Mouse (Mus musculus) hindbrain, embryonic 14.5 days (tissue): ENCODE measurements around the gene Syne2. TPM values are rescaled to one million over a fixed set of nuclear protein-coding genes. Genes with fewer than 3 reads are reported as not detected.

Experiments
- ATAC-seq: fragments of 200-750 bp; cut with Nextera tagmentation; 2 replicates; pipeline ENCODE4 v1.8.0; 2017; ENCODE audit warnings: moderate number of reproducible peaks, mild to moderate bottlenecking, moderate TSS enrichment, moderate library complexity; ENCODE audit not compliant: low FRiP score
- DNase-seq: peaks from one replicate; pipeline ENCODE4 v3.0.0-alpha.2; 2015; ENCODE audit warnings: low spot score
- H3K27ac ChIP-seq: fragments of 300-500 bp; sonication (generic); 2 replicates; pipeline ENCODE4 v1.5.1; 2014; ENCODE audit warnings: mild to moderate bottlenecking, moderate library complexity
- H3K27me3 ChIP-seq: fragments of 300-500 bp; sonication (generic); 2 replicates; pipeline ENCODE4 v1.6.1; 2014; ENCODE audit warnings: mild to moderate bottlenecking, low read length, mixed read lengths; ENCODE audit not compliant: control insufficient read depth, insufficient read depth
- H3K36me3 ChIP-seq: fragments of 300-500 bp; sonication (generic); replicated peaks from 2 replicates; pipeline ENCODE4 v1.6.1; 2014; ENCODE audit not compliant: control insufficient read depth, insufficient read depth
- H3K4me1 ChIP-seq: fragments of 300-500 bp; sonication (generic); replicated peaks from 2 replicates; pipeline ENCODE4 v1.6.1; 2014; ENCODE audit warnings: antibody characterized with exemption, low read length, mixed read lengths; ENCODE audit not compliant: control insufficient read depth, insufficient read depth
- H3K4me2 ChIP-seq: fragments of 300-500 bp; sonication (generic); replicated peaks from 2 replicates; pipeline ENCODE4 v1.6.1; 2014; ENCODE audit warnings: mild to moderate bottlenecking, moderate library complexity
- H3K4me3 ChIP-seq: fragments of 300-500 bp; sonication (generic); replicated peaks from 2 replicates; pipeline ENCODE4 v1.5.1; 2014; ENCODE audit warnings: mild to moderate bottlenecking, low read length
- H3K9ac ChIP-seq: fragments of 300-500 bp; sonication (generic); 2 replicates; pipeline ENCODE4 v1.6.1; 2014
- H3K9me3 ChIP-seq: fragments of 300-500 bp; sonication (generic); 2 replicates; pipeline ENCODE4 v1.6.1; 2016; ENCODE audit warnings: low read length; ENCODE audit not compliant: control insufficient read depth
- WGBS: fragments of 180-500 bp; shearing (Covaris S2); extraction: QIAGEN DNeasy Blood & Tissue Kit; methylation state at CpG from one replicate; pipeline ENCODE4 v1.1.7; 2014; 5-methylcytosine and 5-hydroxymethylcytosine counted together
- polyA plus RNA-seq: library from polyadenylated mRNA; unstranded; fragments of >200 nt; fragmentation: Nextera tagmentation; extraction: Ambion mirVana; gene quantifications from 2 replicates; pipeline ENCODE4 v1.2.1, GENCODE M21; 2014

The Syne2 gene
- polyA plus RNA-seq, 1 experiment from 2014 or later: 52.6 TPM

DNA sequence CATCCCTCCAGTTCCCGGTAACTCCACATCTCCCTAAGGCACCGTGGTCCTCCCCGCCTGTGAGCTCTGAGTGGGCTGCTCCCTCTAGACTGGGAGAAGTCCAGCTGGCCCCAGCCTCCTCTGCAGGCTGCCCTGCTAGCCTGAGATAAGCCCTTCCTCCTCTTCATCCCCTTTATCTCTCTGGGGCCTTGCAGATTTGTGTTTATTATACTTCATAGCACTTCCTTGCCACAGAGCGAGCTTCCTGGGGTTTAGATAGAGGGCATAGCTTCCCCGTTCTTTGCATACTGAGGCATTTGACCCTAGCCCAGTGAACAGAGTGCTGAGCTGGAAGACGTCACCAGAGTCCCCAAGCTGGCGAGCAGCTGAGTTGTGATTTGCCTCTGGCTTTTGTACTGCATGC, 37.1 kb downstream of the Syne2 start:
- no peak overlapping the region for H3K9ac ChIP-seq
- ATAC-seq (no peak), DNase-seq (no peak)
- no peak overlapping the region for H3K27ac ChIP-seq
- H3K27me3 ChIP-seq: no peaks in the 10 kb centered on the region
- H3K4me1 ChIP-seq: 0 out of 2 replicates have a peak, but pooled peaks cover 3% of the 10 kb centered on the region
- no peaks in the 10 kb centered on the region for H3K36me3 ChIP-seq
- no peaks in the 10 kb centered on the region for H3K9me3 ChIP-seq
- no peak overlapping the region for H3K4me3 ChIP-seq
- WGBS: 52% methylated on average over 7 of the region's 7 CpGs
- H3K4me2 ChIP-seq: no peak overlapping the region

GRCm38 (mm10) chr12:75855621-75856020, 37.7 kb downstream of the Syne2 start:
- DNase-seq: no peak
- no peaks in the 10 kb centered on the region for H3K9me3 ChIP-seq
- H3K27me3 ChIP-seq: no peaks in the 10 kb centered on the region
- H3K4me2 ChIP-seq: no peak overlapping the region
- H3K27ac ChIP-seq: no peak overlapping the region
- no peak overlapping the region for H3K9ac ChIP-seq
- H3K4me3 ChIP-seq: no peak overlapping the region
- no peak for ATAC-seq
- H3K36me3 ChIP-seq: no peaks in the 10 kb centered on the region
- WGBS: 85% methylated on average over 9 of the region's 9 CpGs
- 0 out of 2 replicates have a peak, but pooled peaks cover 3% of the 10 kb centered on the region for H3K4me1 ChIP-seq

DNA sequence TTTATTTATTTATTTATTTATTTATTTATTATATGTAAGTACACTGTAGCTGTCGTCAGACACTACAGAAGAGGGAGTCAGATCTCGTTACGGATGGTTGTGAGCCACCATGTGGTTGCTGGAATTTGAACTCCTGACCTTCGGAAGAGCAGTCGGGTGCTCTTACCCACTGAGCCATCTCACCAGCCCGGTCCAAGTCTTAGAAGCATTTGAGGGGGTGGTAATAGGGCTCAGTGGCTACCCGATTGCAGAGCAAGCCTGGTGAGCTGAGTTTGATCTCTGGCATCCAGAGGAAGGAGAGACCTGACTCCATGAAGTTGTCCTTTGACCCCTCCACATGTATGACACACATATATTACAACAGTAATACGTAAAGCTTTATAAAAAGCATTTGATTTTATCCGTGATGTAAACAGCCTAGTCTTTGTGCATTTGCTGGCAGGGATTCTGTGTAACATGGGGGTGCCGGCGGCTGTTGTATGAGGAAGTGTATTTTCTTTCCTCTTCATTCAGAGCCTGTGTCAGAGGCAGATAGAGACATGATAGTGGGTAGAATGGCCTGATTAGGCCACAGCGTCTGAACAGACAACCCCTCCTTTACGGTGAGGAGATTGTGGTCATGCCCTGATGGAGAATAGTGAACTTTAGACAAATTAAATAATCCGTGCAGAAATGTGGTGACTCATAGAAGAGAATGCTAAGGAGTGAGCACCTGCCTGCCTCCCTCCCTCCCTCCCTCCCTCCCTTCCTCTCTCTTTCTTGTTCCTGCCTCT, 38.3 kb downstream of the Syne2 start:
- no peaks in the 10 kb centered on the region for H3K9me3 ChIP-seq
- no peaks in the 10 kb centered on the region for H3K36me3 ChIP-seq
- 0 out of 2 replicates have a peak, but pooled peaks cover 3% of the 10 kb centered on the region for H3K4me1 ChIP-seq
- H3K27ac ChIP-seq: no peak overlapping the region
- no peaks in the 10 kb centered on the region for H3K27me3 ChIP-seq
- 71% methylated on average over 14 of the region's 14 CpGs for WGBS
- no peak overlapping the region for H3K4me2 ChIP-seq
- DNase-seq (no peak), ATAC-seq (no peak)
- H3K4me3 ChIP-seq: no peak overlapping the region
- no peak overlapping the region for H3K9ac ChIP-seq

DNA sequence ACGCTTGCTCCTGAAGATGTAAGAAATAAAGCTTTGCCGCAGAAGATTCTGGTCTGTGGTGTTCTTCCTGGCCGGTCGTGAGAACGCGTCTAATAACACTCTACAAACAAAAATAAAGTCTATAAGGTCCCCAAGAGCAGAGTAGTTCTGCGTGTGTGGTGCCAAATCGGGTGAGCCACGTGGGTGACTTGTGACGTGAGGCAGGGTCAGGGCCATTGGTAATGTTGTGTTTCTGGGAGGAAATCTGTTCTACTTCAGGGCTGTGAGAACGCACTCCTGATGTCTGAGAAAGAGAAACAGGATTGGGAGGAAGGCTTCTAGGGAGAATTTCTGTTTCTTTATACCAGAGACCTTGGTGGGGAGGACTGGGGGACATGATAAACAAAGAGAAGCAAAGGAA, 42.0 kb downstream of the Syne2 start:
- Histone ChIP-seq H3K36me3 (no peaks in the 10 kb centered on the region), H3K4me3 (no peak overlapping the region), H3K4me2 (no peak overlapping the region), H3K4me1 (no peaks in the 10 kb centered on the region), H3K9ac (no peak overlapping the region), H3K27me3 (no peaks in the 10 kb centered on the region), H3K9me3 (no peaks in the 10 kb centered on the region), H3K27ac (no peak overlapping the region)
- DNase-seq (no peak), ATAC-seq (no peak)
- 93% methylated on average over 10 of the region's 11 CpGs for WGBS

- ATAC-seq (no peak), DNase-seq (no peak)
- Histone ChIP-seq H3K4me1 (no peaks in the 10 kb centered on the region), H3K4me3 (no peak overlapping the region), H3K27me3 (no peaks in the 10 kb centered on the region), H3K4me2 (no peak overlapping the region), H3K9me3 (no peaks in the 10 kb centered on the region), H3K9ac (no peak overlapping the region), H3K36me3 (no peaks in the 10 kb centered on the region), H3K27ac (no peak overlapping the region)
- WGBS: 92% methylated on average over 6 of the region's 6 CpGs
Observed at GRCm38 (mm10) chr12:75860843-75861242, 42.9 kb downstream of the Syne2 start.

DNA sequence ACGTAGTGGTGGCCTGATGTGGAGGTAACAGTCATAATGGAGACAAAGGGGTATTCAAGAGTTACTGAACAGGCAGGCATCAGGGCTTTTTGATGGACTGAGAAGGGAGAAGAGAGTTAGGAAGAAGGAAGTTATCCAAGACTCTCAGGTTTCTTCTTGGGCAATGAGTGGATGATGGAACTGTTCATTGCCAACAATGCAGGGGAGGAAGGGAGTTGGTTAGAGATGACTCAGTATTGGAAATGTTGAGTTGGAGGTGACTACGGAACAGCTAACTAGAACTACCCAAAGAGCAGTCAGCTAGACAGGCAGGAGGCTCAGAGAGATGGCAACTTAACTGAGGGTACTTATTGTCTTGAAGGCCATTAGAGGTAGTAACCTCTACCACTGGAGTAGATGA, 47.2 kb downstream of the Syne2 start:
- no peaks in the 10 kb centered on the region for H3K27me3 ChIP-seq
- no peak overlapping the region for H3K9ac ChIP-seq
- no peak overlapping the region for H3K4me2 ChIP-seq
- no peak overlapping the region for H3K27ac ChIP-seq
- H3K4me1 ChIP-seq: no peaks in the 10 kb centered on the region
- no peak for ATAC-seq
- 92% methylated on average over 2 of the region's 2 CpGs for WGBS
- no peak overlapping the region for H3K4me3 ChIP-seq
- no peak for DNase-seq
- no peaks in the 10 kb centered on the region for H3K36me3 ChIP-seq
- H3K9me3 ChIP-seq: no peaks in the 10 kb centered on the region

DNA sequence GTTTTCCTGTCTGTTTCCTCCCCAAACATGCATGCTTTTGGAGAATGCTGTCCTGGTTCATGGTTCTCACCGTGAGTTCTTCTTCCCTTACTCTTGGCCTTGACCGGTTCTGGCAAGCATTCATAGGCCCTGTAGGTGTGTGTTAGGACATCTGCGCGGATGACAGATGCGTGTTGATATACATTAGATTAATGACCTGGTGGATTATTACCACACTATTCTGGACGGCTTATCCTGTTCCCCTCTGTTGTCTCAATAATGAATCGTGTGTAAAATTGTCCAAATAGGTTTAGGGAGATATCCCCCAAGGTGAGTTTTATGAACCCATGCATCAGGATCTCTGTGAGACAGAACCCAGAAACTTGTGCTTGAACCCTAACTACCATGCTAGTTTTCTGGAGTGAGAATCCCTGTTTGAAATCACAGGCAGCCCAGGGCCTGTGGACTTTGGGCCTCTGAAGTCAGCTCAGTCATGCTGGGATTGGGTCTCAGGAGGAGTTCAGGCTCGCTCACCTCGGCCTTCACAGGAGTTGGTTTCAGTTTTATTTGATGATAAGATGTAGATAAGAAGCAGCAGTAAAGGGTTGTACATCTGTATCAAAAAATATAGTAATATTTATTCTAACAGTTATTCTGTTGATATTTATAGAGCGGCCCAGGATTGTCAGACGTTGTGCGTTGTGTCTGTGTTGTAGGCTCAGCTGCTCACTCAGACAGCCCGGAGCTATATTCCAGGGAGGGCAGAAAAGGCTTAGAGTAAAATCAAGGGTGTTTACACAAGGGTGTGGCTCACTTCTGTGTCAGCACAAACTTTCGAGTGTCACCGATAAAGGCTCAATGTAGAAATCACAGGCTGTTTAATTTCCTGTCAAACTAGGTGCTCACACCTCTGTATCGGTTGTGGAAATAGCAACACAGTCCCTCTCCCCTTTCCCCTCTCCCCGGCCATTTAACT, 48.8 kb downstream of the Syne2 start:
- Histone ChIP-seq H3K36me3 (no peaks in the 10 kb centered on the region), H3K4me2 (no peak overlapping the region), H3K27me3 (no peaks in the 10 kb centered on the region), H3K9me3 (no peaks in the 10 kb centered on the region), H3K27ac (no peak overlapping the region), H3K9ac (no peak overlapping the region), H3K4me3 (no peak overlapping the region), H3K4me1 (no peaks in the 10 kb centered on the region)
- DNase-seq (no peak), ATAC-seq (no peak)
- WGBS: 86% methylated on average over 17 of the region's 17 CpGs

- WGBS: 11% methylated on average over 9 of the region's 9 CpGs
- DNase-seq: peak; percentile 56
- H3K4me3 ChIP-seq: no peak overlapping the region
- peak; percentile 51; the same call in 1 of the 2 replicates for ATAC-seq
- peak overlapping the region; percentile 41; the same call in 1 of the 2 replicates for H3K27ac ChIP-seq
- no peaks in the 10 kb centered on the region for H3K9me3 ChIP-seq
- no peaks in the 10 kb centered on the region for H3K27me3 ChIP-seq
- peaks cover 18% of the 10 kb centered on the region for H3K4me1 ChIP-seq
- peak overlapping the region; percentile 33 for H3K4me2 ChIP-seq
- no peaks in the 10 kb centered on the region for H3K36me3 ChIP-seq
- H3K9ac ChIP-seq: peak overlapping the region; percentile 46
Observed at GRCm38 (mm10) chr12:75873546-75874235, 55.8 kb downstream of the Syne2 start.
